Mouse (Mus musculus) kidney, postnatal 0 days (tissue): Measurements from ENCODE around the gene Fndc3b. TPM values are rescaled to one million over a fixed set of nuclear protein-coding genes. Genes with fewer than 3 reads are reported as not detected.

Experiments
- ATAC-seq: fragments of 200-750 bp; cut with Nextera tagmentation; replicated peaks from 2 replicates; pipeline ENCODE4 v1.8.0; 2017; ENCODE audit warnings: low read depth, moderate number of reproducible peaks, moderate TSS enrichment, moderate library complexity; ENCODE audit not compliant: low FRiP score
- DNase-seq: peaks from one replicate; pipeline ENCODE4 v3.0.0-alpha.2; 2016; ENCODE audit warnings: low spot score
- H3K27ac ChIP-seq: fragments of 300-500 bp; sonication (generic); 2 replicates; pipeline ENCODE4 v1.5.1; 2014; ENCODE audit warnings: mild to moderate bottlenecking
- H3K27me3 ChIP-seq: fragments of 300-500 bp; sonication (generic); 2 replicates; pipeline ENCODE4 v1.6.1; 2014; ENCODE audit warnings: low read length, mixed read lengths; ENCODE audit not compliant: insufficient read depth
- H3K36me3 ChIP-seq: fragments of 300-500 bp; sonication (generic); 2 replicates; pipeline ENCODE4 v1.6.1; 2014; ENCODE audit warnings: low read length, mixed read lengths; ENCODE audit not compliant: insufficient read depth
- H3K4me1 ChIP-seq: fragments of 300-500 bp; sonication (generic); replicated peaks from 2 replicates; pipeline ENCODE4 v1.6.1; 2014; ENCODE audit warnings: antibody characterized with exemption, low read length, mixed read lengths; ENCODE audit not compliant: insufficient read depth
- H3K4me2 ChIP-seq: fragments of 300-500 bp; sonication (generic); 2 replicates; pipeline ENCODE4 v1.6.1; 2014; ENCODE audit warnings: mild to moderate bottlenecking, low read length, moderate library complexity, mixed read lengths
- H3K4me3 ChIP-seq: fragments of 300-500 bp; sonication (generic); replicated peaks from 2 replicates; pipeline ENCODE4 v1.5.1; 2014; ENCODE audit warnings: low read depth, low read length
- H3K9ac ChIP-seq: fragments of 300-500 bp; sonication (generic); 2 replicates; pipeline ENCODE4 v1.6.1; 2014; ENCODE audit warnings: low read depth, low read length
- H3K9me3 ChIP-seq: fragments of 300-500 bp; sonication (generic); replicated peaks from 2 replicates; pipeline ENCODE4 v1.6.1; 2016; ENCODE audit warnings: low read length, inconsistent platforms, mixed read lengths
- CTCF ChIP-seq: IDR thresholded peaks from 2 replicates; pipeline ENCODE4 v1.5.1; 2016; ENCODE audit warnings: antibody characterized with exemption, low read depth, mild to moderate bottlenecking, moderate library complexity
- WGBS: fragments of 180-500 bp; shearing (Covaris S2); extraction: QIAGEN DNeasy Blood & Tissue Kit; methylation state at CpG from one replicate; pipeline ENCODE4 v1.1.7; 2014; 5-methylcytosine and 5-hydroxymethylcytosine counted together
- polyA plus RNA-seq: library from polyadenylated mRNA; unstranded; fragments of >200 nt; fragmentation: Nextera tagmentation; extraction: Ambion mirVana; gene quantifications from 2 replicates; pipeline ENCODE4 v1.2.1, GENCODE M21; 2015

Gene Fndc3b
- polyA plus RNA-seq, 1 experiment from 2014 or later, result 23.1 TPM

DNA sequence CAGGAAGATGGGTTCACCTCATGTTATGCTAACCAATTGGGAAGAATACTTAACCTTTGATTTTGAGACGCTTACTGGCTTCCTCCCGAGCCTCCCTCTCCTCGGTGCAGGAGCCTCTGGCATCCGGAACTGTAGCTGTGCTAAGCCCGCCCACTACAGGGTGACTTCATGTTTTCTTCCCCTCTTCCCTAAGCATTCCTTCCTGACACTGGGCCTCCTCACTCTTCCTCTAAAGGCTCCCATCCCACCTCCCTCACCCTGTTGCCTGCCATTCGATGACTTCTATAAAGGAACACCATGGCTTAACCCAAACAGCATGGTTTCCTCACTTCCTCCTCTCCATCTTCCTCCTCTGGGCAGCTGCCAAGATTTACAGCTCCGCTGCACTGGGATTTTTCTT, 110.5 kb downstream of the Fndc3b start:
- WGBS, result 25% methylated on average over 7 of the region's 7 CpGs
- no peak for ATAC-seq

DNA sequence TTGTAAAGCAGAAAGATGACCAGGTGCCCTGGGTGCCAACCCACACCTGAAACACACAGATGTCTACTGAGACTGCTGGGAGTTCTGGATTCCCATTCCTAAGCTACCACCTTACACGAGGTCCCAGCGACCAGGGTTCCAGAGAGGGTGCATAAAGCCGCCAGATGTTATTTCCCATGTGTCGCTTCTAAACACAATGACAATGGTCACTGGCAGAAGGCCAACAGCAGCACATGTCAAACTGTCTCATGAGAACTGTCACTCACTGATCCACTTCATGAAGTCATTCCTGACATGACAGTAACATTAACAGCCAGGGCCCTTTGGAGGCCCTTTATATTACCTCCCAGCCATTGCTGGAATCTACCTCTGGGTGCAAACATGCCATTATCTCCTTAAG, 110.9 kb downstream of the Fndc3b start:
- Histone ChIP-seq H3K27ac (no peak overlapping the region), H3K36me3 (no peaks in the 10 kb centered on the region), H3K4me3 (no peak overlapping the region), H3K4me2 (no peak overlapping the region), H3K27me3 (no peaks in the 10 kb centered on the region), H3K9ac (no peak overlapping the region), H3K9me3 (no peaks in the 10 kb centered on the region), H3K4me1 (peaks cover 15% of the 10 kb centered on the region)
- ATAC-seq (no peak), DNase-seq (no peak)
- TF ChIP-seq CTCF, result no peak
- WGBS, result 62% methylated on average over 4 of the region's 4 CpGs

More for the DNA sequence above, 110.5 kb downstream of the Fndc3b start:
- H3K27ac ChIP-seq, result no peak overlapping the region
- TF ChIP-seq CTCF, result no peak
- H3K4me2 ChIP-seq, result no peak overlapping the region
- H3K27me3 ChIP-seq, result no peaks in the 10 kb centered on the region
- peaks cover 15% of the 10 kb centered on the region for H3K4me1 ChIP-seq
- peak; percentile 61 for DNase-seq
- H3K9me3 ChIP-seq, result no peaks in the 10 kb centered on the region
- H3K9ac ChIP-seq, result no peak overlapping the region
- no peak overlapping the region for H3K4me3 ChIP-seq
- no peaks in the 10 kb centered on the region for H3K36me3 ChIP-seq

DNA sequence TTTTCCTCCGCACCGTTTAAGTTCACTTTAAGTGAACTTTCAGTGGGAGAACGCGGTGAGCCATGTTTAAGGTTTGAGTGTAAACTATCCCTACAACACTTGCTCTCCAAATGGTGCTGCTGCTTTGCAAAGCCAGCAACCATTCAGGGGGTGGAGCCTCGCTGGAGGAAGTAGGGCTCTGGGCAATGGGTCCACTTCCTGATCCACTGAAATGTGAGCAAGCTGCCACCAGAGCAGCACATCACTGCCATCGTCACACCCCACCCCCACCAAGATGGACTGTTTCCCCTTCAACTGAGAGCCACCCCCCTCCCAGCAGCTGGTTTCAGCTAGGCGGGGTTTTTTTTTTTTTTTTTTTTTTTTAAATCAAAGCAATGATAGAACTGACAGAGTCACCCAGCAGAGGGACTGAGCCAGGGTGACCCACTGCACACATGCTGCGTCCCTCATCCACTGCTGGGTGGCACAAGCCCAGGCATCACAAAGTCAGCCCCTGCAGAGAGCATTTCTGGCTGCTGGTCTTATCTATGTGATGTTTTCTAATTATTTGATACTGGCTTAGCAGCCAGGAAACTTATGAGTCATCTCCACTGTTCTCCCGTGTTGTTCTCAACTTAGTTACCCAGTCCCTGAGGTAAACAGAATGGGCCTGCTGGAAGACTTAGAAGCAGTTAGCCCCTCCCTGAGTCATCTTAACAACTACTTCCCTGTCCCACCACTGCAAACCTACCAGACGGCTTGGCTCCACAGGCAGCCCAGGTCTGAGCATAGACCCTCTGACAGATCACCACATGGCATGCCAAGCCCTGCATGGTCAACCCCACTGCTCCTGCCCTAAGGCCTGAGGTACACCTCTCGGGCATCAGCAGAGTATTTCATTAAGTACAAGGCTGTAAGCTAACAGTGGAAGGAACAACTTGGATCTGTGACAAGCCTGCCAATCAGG, 112.4 kb downstream of the Fndc3b start:
- Histone ChIP-seq H3K4me1 (peaks cover 17% of the 10 kb centered on the region), H3K9ac (no peak overlapping the region), H3K36me3 (no peaks in the 10 kb centered on the region), H3K4me3 (no peak overlapping the region), H3K4me2 (no peak overlapping the region), H3K27me3 (no peaks in the 10 kb centered on the region), H3K9me3 (no peaks in the 10 kb centered on the region), H3K27ac (no peak overlapping the region)
- DNase-seq (no peak), ATAC-seq (0 out of 2 replicates have a peak, but pooled peaks have one; percentile 16)
- 71% methylated on average over 11 of the region's 11 CpGs for WGBS
- no peak for TF ChIP-seq CTCF

DNA sequence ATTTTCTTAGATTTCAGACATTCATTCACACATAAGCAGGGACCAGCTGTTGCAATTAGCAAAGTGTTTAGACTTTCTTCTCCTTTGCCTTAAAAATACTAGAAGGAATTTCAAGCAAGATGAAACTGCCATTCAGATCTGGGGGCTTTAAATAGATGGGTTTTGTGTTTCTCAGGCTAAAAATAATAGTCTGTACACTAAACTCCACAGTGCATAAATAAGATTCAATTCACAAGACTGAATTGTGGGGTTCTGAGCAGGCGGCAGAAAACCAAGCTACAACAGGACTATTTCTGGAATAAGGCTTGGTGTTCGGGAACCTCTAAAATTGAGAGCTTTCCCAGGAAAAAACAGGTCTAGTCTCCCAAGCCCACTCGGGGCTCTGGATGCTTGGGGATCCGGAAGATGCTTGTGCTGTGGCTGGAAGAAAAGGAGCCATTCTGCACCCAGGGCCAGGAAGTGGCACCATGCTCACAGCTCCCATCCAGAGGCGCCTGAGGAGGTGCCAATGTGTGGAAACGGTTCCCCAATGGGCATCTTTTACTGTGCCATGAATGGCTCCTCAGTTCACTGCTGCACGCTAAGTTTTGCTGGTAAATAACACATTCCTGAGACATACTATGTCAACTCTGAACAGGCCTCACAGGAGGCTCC, 117.5 kb downstream of the Fndc3b start:
- H3K36me3 ChIP-seq, result no peaks in the 10 kb centered on the region
- peaks cover 14% of the 10 kb centered on the region; the same call in 1 of the 2 replicates for H3K4me1 ChIP-seq
- no peaks in the 10 kb centered on the region for H3K9me3 ChIP-seq
- TF ChIP-seq CTCF, result no peak
- H3K4me3 ChIP-seq, result no peak overlapping the region
- H3K27ac ChIP-seq, result peak overlapping the region; percentile 1; the same call in 1 of the 2 replicates
- no peaks in the 10 kb centered on the region for H3K27me3 ChIP-seq
- ATAC-seq (no peak), DNase-seq (no peak)
- 79% methylated on average over 7 of the region's 7 CpGs for WGBS
- H3K9ac ChIP-seq, result no peak overlapping the region
- no peak overlapping the region for H3K4me2 ChIP-seq

DNA sequence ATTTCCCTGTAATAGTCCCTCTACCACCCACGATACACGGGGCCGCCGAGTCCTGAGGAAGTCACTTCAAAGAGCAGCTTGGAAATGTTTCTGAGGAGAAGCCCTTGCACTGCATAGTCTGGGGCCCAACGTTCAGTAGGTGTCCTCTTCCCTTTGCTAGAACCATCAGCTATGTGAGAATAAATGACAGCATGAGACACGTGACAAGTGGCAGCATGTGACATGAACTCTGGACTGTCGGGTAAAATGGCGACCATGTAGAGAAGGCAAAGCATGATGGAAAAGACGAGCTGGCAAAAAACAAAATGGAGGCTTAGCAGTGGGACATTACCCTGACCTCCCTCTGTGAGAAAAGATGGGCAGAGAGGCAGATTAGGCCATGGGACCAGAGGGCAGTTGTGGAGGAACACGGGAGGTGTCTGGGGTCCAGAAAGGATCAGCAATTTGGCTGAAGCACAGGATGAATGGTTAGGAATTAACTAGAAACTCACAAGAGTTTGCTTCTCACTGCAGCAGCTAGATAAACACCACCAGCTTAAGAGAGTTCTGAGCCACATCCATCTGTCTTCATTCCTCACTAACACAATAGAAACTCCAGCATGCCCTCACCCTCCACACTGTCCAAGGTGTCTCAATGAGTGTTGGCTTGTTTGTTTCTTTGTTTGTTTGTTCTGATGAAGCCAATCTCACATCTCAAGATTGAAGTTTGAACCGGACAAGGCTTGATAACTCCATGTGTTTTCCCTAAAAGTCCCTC, 118.2 kb downstream of the Fndc3b start:
- DNase-seq (peak; percentile 16), ATAC-seq (peak; percentile 72)
- H3K4me3 ChIP-seq, result no peak overlapping the region
- no peak overlapping the region for H3K9ac ChIP-seq
- peaks cover 14% of the 10 kb centered on the region; the same call in 1 of the 2 replicates for H3K4me1 ChIP-seq
- TF ChIP-seq CTCF, result no peak
- WGBS, result 81% methylated on average over 11 of the region's 11 CpGs
- no peak overlapping the region for H3K27ac ChIP-seq
- no peaks in the 10 kb centered on the region for H3K9me3 ChIP-seq
- H3K36me3 ChIP-seq, result no peaks in the 10 kb centered on the region
- H3K4me2 ChIP-seq, result no peak overlapping the region
- no peaks in the 10 kb centered on the region for H3K27me3 ChIP-seq

DNA sequence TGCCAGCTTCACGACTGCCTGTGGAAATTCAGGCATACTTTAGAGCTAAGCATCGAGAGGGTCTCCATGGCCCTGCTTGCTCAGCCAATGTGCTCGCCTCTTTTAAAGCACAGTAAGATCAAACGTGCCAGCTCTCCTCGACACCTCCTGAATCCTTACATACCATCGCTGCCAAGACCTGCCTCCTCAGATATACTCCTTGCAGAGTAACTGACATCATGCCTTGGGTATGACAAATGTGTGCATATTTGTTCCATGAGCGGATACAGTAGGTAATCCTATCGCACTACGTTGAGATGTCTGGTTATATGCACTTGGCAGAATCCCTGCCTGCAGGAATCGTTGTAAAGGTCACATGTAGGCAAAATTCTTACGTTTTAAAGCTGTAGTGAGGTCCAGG, 120.3 kb downstream of the Fndc3b start:
- H3K27me3 ChIP-seq, result no peaks in the 10 kb centered on the region
- H3K27ac ChIP-seq, result no peak overlapping the region
- no peak overlapping the region for H3K4me3 ChIP-seq
- ATAC-seq (no peak), DNase-seq (no peak)
- no peak overlapping the region for H3K9ac ChIP-seq
- no peak for TF ChIP-seq CTCF
- no peak overlapping the region for H3K4me2 ChIP-seq
- H3K9me3 ChIP-seq, result no peaks in the 10 kb centered on the region
- H3K36me3 ChIP-seq, result no peaks in the 10 kb centered on the region
- peaks cover 18% of the 10 kb centered on the region; the same call in 1 of the 2 replicates for H3K4me1 ChIP-seq
- 62% methylated on average over 11 of the region's 11 CpGs for WGBS
